Mouse (Mus musculus) common myeloid progenitor, adult 5-6 weeks (primary cell): Measurements from ENCODE around the gene Mfrp. TPM values are rescaled to one million over a fixed set of nuclear protein-coding genes. Genes with fewer than 3 reads are reported as not detected.
"Not testable (repeated sequence)": the region's sequence is repeated elsewhere in the genome, so short reads cannot be mapped to it uniquely, and the experiment has no call there.

ENCODE experiments used
- ATAC-seq: replicated peaks from 2 replicates; pipeline ENCODE4 v1.8.0; 2016; ENCODE audit warnings: low read depth, mild to moderate bottlenecking, moderate TSS enrichment, inconsistent platforms; ENCODE audit not compliant: poor library complexity, severe bottlenecking
- total RNA-seq: library from RNA; stranded (forward); fragments of 200-1000, 187-1606 nt; gene quantifications from 2 replicates; pipeline ENCODE4 v1.2.3, GENCODE M21; 2017

The Mfrp gene
- total RNA-seq, 1 experiment from 2014 or later, result not detected

DNA sequence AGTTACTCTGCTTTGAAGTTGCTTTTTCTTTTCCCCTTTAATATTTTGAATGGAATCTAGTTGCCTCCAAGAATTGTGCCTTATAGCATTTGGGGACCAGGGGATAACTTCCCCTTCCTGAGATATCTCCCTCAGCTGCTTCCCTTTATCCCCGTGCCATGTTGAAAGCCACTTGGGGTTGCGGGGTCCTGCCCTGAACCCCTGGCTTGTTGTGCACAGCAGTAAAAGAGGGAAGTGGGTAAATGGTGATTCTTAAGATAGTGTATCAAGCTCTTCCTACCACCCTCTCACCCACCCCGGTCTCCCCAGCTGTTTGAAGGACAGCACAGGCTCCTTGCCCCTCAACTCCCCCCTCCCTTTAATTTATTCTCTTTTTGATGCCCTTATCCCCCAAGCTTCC is 6.8 kb upstream of the Mfrp start:
- peak; percentile 78 for ATAC-seq

DNA sequence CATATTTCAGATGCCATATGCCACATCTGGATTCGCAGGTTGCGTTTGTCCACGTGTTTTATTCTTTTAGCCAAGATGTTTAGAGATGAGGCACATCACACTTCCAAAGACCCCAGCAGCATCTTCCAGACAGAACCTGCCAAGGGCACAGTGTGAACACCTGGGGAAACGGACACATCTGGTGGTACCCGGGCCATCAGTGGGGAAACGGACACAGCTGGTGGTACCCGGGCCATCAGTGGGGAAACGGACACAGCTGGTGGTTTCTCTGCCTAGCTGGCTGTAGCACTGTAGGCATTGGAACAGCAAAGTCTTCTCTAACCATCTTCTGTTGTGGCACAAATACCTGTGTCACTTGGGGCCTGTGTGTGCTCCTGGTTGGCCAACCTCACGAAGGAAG is 5.7 kb upstream of the Mfrp start:
- no peak for ATAC-seq

DNA sequence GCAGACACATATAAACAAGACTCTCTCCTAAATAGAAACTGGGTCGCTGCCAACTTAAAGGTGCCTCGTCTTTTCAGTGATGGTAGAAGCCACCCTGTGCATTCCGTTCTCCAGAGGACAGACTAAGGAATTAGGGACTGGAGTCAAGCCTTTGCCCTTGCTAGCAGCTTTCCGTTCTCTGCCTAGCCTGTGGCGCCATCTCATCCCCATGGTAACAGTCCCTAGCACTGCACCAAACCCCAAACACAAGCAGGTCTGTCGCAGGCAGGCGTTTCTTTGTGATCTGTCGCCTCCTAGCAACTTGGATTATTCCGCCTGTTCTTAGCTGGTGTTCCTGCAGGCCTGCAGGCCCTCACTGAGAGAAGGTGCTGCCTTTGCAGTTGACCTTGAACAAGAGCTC is 5.0 kb upstream of the Mfrp start:
- ATAC-seq, result no peak

DNA sequence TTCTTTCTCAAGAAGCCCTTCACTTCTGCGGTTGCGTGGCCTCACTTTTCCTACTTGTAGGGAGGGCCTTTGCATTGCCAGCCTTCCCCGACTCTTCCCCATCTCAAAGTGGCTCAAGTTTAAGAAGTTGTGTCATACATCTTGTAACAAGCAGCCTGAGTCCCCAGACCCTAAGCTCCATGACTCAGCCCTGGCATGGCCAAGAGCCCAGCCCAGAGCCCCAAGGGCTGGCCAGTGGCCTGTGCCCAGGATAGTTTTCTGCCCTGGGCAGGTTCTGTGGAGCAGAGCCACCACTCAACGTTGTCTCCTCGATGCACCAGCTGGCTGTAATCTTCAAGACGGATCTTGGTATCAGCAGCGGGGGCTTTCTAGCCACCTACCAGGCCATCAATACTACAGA is 3.4 kb downstream of the Mfrp start:
- ATAC-seq, result no peak

DNA sequence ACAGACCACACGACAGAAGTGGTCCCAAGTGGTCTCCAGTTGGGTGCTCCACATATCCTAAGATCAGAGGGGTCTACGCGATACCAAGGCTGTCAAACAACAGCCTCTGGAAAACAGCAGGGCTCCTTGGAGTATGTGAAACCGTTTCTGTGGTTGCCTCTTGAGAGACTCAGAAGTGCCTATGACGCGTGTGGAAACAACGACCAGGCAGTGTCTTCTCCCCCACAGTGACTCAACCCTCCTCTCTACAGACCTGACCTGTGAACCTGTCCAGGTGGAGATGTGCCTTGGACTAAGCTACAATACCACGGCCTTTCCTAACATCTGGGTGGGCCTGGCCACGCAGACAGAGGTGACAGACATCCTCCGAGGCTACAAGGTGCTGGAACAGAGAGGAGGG is 4.3 kb downstream of the Mfrp start:
- no peak for ATAC-seq

DNA sequence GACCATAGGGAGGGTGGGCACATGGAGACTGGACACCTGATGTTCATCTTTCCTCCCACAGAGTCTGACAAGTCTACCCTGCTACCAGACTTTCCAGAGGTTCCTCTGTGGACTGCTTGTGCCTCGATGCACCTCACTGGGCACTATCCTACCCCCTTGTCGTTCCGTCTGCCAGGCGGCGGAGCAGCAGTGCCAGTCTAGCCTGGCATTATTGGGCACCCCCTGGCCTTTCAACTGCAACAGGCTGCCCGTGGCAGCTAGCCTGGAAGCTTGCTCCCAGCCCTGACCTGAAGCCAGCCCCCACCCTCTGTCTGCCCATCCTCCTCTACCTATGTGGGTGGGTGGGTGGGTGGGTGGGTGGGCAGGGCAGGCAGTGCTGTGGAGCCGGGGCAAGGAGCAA is 4.7 kb downstream of the Mfrp start:
- no peak for ATAC-seq

DNA sequence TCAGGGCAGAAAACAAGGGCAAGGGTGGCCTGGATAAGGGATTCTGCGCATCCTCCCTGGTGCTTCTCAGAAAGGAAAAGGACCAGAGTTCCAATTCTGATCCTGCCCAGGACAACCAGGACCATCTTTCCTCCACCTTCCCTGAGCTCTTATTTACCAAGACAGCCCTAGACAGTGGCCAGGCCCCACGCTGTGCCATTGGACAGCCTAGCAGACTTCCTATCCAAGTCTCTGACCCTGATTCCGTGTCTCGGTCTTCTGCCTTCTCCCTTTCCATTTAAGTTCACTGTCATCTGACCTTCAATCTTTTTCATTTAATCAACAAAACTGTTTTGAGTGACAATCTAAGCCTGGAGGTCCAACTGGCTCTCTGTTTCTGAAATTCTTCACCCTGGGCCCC is 5.1 kb downstream of the Mfrp start:
- no peak for ATAC-seq

DNA sequence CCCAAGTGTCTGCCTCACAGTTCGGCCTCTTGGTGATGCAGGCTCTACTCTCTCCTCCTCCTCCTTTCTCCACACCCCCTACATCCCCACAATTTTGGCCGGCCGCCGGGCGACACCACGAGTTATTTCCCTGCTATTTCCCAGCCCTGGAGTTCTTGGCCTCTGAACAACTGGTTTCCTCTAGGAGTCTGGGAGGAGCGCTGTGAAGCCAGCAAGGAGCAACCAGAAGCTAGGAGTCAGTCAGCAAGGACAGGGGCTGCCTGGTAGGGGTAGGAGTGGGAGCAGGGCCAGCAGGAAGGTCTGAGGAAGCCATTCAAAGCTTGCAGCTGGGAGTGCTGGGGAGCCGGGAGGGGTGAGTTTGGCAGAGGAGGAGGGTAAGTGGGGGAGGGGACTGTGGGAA is 5.6 kb downstream of the Mfrp start, which contains the start of gene C1qtnf5:
Gene C1qtnf5 (plus strand): TSS at position 136 of the 400 bp plus-strand sequence.
- no peak for ATAC-seq

DNA sequence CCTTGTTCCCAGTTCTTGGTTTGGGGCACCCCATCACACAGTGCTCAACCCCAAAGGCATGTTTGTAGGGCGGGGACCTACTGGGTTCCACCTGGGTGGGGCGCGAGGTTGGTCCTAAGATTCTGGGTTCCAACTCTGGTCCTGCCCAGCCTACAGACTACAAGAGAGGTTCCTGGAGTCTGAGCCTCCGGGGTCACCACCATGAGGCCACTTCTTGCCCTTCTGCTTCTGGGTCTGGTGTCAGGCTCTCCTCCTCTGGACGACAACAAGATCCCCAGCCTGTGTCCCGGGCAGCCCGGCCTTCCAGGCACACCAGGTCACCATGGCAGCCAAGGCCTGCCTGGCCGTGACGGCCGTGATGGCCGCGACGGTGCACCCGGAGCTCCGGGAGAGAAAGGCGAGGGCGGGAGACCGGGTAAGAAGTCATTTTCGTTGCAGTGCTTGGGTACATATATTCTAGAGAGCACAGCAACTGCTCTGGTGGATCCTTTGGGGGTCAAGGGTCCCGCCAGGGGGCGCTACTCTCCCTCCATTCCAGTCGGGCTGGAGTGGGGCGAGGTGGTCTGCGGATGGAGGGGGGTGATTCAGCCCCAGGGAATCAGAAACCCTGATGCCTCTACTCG is 6.1 kb downstream of the Mfrp start:
- ATAC-seq, result no peak

DNA sequence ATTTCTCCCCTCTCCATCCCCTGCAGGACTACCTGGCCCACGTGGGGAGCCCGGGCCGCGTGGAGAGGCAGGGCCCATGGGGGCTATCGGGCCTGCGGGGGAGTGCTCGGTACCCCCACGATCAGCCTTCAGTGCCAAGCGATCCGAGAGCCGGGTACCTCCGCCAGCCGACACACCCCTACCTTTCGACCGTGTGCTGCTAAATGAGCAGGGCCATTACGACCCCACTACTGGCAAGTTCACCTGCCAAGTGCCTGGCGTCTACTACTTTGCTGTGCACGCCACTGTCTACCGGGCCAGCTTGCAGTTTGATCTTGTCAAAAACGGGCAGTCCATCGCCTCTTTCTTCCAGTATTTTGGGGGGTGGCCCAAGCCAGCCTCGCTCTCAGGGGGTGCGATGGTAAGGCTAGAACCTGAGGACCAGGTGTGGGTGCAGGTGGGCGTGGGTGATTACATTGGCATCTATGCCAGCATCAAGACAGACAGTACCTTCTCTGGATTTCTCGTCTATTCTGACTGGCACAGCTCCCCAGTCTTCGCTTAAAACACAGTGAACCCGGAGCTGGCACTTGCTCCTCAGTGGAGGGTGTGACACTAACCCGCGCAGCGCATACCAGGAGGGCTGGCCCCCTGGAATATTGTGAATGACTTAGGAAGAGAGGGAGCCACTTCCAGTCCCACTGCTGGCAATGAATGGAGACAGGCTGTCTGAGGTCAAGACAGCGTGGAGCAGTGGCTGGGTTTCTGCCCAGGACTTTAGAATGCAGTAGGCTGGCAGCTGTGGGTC is 6.9 kb downstream of the Mfrp start:
- ATAC-seq, result no peak

DNA sequence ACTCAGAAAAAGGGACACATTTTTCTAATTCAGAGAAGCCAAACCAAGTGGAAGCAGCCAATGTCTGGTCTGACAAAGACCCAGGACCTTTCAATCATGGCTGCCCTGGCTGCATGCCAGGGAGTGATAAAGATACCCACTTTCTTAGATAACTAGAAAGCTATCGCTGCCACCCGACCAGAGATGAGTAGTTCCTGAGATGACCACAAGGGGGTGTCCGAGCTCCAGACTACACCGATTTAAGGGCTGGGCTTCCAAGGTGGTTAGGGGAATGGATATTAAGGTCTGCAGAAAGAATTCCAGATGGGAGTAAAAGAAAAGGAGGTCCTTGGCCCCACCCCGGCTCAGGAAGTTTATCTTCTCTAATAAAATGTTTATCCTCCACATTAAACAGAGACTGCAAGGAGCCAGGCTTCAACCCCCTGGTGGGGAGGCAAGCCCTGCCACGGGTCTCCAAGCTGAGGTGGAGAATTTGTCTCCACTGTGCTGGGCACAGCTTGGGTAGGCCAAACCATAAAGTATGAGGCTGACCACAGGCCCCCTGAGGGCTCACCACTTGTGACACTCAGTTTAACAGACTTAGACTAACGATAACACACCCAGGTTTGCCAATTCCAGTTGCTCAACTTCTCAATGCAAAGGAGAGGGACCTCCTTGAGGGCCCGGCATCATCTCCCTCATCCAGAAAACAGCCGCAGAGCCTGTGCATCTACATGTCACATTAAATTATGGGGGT is 8.0 kb downstream of the Mfrp start:
- ATAC-seq, result peak; percentile 32; the same call in 1 of the 2 replicates

DNA sequence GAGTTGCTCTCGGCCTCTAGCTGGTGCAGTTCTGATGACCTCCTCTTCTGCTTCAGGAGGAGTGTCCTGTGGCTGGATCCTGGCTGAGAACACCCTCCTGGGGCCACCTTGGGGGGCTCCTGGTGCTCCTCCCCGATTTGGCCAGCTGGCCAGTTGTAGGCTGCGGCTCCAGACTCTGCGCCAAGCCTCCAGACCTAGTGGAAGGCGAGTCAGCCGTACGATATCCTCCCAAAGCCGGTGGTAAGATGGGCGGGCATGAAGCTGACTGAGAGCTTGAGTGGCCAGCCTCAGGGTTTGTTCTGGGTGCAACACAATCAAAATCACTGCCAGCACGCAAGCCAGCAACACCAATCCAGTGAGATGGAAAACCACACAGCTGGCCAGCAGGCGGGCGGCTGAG is 10.4 kb downstream of the Mfrp start:
- not testable (repeated sequence) for ATAC-seq

DNA sequence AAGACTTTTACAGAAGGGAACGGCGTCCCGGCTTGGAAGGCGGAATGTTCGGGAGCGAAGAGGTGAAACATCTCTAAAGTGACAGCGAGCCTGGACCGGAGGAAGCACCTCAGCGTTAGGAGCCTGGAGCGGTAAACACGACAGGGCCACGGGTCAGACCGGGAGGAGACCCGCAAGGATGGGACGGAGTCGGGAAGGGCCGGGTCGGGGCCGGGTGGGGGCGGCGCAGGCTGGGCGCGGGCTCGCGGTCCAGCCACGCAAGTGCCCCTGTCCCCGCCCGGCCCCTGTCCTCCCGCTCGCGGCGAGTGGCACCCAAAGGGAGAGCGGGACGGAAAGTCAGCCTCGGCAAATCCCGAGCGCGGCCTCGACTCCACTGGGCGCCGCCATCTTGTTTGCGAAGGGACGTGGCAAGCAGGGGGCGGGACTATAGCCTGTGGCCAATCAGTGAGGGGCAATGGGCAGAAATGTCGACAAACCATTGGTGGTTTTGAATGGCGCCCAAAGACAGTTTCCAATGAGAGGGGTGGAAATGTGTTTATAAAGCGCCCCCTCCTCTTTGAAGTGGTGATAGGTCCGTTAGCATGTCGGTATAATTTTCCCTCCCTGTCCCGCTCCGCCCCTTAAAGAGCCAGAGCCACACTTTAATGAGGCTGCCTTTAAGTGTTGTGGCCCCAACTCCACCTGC is 11.7 kb downstream of the Mfrp start, which contains the start of the genes Gm49380 and Rnf26:
Gene Gm49380 (minus strand): TSS at position 396 of the 685 bp plus-strand sequence.
Gene Rnf26 (minus strand): TSS at position 413 of the 685 bp plus-strand sequence.
- ATAC-seq, result peak; percentile 98

DNA sequence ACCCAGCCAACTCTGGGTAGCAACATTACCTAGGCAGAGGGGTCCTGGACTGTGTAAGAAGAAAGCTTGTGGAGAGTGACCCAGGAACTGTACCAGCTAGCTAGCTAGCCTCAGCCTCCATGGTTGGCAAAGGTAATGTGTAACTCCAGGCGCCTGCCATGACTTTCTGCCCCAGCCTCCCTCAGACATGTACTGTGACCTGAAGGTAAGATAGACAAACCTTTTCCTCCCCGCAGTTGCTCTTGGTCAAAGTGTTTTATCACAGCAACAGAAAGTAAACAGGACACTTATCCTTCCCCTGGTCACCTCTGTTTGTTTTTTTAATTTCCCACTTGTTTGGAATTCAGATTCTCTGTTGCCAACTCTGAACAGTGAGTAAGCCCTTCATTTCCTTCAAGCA is 12.9 kb downstream of the Mfrp start:
- ATAC-seq, result no peak

DNA sequence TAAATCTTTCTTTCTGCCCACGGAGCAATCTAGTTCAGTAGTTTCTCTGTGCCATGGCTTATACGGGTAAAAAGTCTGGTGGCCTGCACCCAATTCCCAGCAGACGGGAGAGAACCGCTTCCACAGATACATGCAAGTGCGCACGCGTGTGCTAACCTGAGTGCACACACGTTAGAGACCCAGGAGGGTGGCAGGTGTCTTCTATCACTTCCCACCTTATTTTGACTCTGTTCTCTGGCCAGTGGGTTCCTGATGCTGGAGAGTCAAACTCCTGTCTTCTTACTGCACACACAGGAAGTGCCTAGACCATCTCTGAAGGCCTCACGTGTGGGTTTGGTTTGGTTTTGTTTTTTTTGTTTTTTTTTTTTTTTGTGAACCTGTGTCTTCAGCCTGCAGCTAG is 14.1 kb downstream of the Mfrp start:
- no peak for ATAC-seq

DNA sequence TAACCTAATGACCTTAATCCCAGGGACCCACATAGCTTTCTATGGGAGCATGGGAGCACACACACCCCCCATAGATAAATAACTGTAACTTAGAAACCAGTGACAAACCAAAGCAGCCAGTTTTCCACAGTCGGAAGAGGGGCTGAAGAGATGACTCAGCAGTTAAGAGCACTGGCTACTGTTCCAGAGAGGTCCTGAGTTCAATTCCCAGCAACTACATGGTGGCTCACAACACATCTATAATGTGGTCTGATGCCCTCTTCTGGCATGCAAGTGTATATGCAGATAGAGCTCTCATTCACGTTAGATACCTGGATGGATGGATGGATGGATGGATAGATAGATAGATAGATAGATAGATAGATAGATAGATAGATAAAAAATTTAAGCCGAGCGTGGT is 14.7 kb downstream of the Mfrp start:
- no peak for ATAC-seq

DNA sequence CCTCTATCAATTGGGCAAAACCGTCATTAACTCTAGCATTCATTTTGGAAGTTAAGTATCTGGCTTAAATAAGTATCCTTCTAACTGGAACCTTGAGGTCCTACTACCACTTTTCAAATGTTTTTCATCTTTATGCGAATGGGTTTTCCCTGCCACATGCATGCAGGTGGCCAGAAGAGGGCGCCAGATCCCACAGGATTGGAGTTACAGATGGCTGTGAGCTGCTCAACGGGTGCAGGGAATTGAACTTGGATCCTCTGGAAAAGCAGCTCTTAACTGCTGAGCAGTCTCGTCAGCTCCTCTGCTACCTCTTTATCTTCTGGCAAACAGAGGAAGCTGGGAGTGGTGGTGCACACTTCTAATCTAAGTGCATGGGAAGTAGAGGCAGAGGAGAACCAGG is 17.5 kb downstream of the Mfrp start:
- 0 out of 2 replicates have a peak, but pooled peaks have one; percentile 42 for ATAC-seq

DNA sequence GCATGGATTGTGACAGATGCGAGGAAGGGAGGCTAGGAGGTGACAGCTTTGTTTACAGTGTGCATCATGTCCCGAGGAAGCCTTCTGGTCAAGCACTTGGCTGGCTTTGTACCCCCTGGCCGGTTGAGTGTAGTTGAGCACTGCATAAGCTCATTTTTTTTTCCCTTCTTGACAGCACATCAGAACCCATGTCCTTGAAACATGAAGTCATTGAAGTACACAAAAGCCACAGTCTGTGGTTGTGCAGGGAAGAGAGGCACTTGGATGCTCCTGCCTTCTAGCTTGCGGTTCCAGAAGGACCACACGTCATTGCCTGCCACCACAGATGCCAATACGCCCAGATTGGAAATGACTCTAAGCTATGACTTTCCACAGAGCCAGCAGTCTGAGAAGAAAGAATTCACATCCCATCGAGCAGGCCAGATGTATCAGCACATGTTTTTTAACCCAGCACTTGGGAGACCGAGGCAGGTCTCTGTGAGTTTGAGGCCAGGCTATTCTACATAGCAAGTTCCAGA is 18.5 kb downstream of the Mfrp start:
- no peak for ATAC-seq

DNA sequence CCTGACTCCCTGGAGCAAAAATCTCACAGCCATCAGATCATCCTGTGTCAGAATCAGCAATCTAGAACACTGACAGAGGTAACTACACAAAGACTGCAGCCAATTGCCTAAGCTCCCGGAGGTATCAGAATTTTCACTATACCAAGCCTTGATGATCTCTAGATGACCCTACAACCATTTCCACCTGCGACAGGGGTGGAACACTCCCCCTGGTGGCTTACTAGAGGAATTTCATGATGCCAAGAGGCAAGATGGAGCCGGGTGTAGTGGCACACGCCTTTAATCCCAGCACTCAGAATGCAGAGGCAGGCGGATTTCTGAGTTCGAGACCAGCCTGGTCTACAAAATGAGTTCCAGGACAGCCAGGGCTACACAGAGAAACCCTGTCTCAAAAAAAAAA is 22.8 kb downstream of the Mfrp start:
- ATAC-seq, result peak; percentile 57; the same call in 1 of the 2 replicates

DNA sequence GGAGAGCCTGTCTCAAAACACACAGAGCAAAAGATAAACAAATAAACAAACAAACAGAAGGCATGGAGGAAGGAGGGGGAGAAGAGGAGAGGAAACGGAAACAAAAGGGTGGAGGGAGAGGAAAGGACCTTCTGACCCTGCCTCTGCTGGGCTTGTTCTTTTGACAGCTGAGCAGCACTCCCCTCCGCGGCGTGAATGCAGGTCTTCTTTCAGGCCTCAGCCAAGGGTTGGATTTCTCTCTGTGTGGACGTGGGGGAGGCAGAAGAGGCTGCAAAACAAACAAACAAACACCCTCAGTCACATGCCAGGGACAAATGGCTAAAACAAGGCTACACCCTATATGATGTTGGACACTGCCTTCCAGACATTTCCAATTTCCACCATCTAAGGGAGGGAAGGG is 23.5 kb downstream of the Mfrp start:
- ATAC-seq, result no peak
